Mouse (Mus musculus) bone marrow macrophage, adult 2 months (primary cell): Measurements from ENCODE around the gene Ccdc146.

Experiments used
- CTCF ChIP-seq: IDR thresholded peaks from 2 replicates; pipeline ENCODE4 v1.5.1; 2012; ENCODE audit warnings: low read depth, mild to moderate bottlenecking, low read length, moderate library complexity
- POLR2A ChIP-seq: IDR thresholded peaks from 2 replicates; pipeline ENCODE4 v1.6.1; 2012; ENCODE audit warnings: mild to moderate bottlenecking, low read depth, low read length, borderline replicate concordance

DNA sequence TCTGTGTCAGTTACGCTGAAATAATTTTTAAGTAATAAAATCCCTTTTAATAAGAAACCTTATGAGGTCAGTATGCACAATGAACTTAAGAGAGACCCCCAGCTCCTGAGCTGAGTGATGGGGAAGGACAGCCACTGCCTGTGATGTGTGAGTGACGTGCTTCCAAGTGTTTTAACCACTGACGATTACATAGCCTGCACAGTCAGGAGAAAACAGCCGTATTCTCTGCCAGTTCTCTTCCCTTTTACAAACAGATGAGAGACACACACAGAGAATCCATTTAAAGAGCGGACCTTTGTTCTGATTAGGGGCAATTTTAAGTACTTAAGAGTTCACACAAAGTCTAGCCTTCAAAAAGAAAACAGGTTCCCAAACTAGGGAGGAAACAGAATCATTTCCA, 52.6 kb downstream of the Ccdc146 start:
- no peak for TF ChIP-seq POLR2A
- TF ChIP-seq CTCF: no peak
